Mouse (Mus musculus) fat pad, adult 2 months (tissue): Measurements from ENCODE around the gene Tkfc.

Experiments
- DNase-seq: peaks from one replicate; pipeline ENCODE4 v3.0.0-alpha.2; 2011; ENCODE audit warnings: low read depth, low spot score; ENCODE audit errors: extremely low read depth

Tkfc gene

DNA sequence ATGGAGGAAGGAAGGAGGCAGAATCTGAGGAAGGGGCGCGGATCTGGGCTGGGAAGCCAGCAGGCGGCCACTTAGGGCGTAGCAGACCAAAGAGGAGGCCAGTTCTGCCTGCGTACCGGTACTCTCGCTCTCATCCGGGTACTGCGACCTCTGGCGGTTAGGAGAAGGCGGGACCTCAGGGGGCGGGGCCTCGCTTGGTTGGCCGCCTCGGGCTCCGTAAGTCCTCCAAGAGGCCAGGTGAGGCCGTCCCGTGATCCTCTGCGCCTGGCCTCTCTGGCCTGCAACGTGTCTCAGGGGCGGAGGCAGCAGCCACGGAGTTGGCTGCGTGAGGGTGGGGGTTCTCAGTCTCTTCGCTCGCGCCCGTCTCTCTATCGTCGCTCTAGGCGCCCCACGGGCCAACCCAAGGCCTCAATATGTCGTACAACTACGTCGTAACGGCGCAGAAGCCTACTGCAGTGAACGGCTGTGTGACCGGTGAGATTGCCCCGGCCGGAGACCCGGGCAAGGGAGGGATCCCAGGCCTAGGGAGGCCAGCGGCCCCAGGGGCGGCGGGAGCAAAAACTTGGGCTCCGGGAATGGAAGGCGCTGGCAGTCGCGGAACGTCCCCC lies at the start of gene Tkfc, which contains the start of gene Ddb1:
Tkfc (minus strand) TSS at position 362 of the 608 bp plus-strand sequence.
Ddb1 (plus strand) TSS at position 35 of the 608 bp plus-strand sequence.
- DNase-seq = no peak

DNA sequence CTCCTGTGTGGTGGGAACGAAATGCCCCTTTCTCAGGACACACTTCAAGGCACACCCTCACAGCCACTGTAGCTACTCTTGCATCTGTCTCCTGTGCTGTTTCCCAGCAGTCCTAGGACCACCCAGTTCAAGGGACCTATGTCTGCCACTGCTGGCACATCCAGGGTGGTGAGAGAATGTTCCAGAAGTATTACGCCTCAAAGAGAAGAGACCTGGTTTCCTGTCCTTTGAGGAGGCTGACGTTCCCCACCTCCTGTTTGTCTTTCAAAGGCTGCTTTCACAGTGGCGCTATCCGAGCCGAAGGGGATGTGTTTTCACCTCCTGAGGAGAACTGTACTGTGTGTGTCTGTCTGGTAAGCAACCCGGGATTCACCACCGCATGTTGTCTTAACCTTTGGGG lies 42.7 kb upstream of the Tkfc start:
- no peak for DNase-seq

- no peak for DNase-seq
These were observed 40.2 kb upstream of the Tkfc start for GRCm38 (mm10) chr19:10645616-10646015.

GRCm38 (mm10) chr19:10640589-10641378 lies 35.3 kb upstream of the Tkfc start:
- no peak for DNase-seq

DNA sequence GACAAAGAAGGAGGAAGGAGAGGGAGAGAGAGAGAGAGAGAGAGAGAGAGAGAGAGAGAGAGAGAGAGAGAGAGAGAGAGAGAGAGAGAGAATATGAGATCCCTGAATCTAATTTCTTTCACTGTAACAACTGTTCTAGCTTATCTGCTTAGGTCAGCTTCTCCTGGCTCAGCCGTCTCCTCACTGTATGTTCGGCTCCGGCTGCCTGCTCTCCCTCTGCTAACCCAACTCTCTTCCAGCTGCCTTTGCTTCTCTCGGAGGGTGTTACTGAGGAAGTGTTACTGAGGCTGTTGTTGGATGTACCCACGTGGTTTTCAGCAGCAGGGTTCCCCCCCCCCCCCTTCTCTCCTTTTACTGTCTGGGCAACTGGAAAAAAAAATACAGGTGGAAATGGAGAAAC lies 34.6 kb upstream of the Tkfc start:
- no peak for DNase-seq

DNA sequence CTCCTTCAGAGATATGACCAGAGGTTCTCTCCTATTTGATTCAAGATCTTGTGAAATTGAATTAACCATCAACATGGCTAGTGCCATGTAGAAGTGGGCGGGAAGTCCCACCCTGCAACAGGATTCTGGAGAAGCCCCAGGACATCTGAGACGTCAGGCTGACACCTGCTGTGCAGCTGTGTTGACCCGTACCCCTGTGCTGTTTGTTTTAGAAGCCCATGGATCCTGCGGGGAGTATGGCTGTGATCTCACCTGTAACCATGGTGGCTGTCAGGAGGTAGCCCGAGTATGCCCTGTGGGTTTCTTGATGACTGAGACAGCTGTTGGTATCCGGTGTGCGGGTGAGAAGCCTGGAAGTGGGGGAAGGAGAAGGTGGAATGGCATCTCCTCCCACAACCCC lies 32.4 kb upstream of the Tkfc start:
- DNase-seq = no peak

DNA sequence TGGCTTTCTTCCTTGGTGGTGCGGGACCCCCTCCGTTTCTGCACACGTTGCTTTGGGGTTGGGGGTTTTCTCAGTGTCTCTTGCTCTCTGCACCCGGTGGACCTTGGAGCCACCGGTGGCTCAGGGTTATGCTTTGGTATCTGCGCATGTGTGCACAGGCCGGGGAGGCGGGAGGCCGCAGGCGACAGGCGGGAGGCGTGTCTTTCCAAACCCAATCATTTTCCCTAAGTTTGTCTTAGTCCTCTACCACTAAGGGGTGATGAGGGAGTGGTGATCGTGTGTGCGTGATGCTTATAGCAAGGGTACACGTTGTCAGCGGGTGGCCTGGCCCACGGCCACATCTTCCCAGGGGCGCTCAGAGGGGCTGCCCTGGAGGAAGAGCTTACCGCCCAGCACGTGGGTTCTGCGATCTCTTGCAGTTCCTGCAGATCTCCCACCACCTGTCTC lies 29.4 kb upstream of the Tkfc start:
- no peak for DNase-seq

- DNase-seq = no peak
These were observed 28.8 kb upstream of the Tkfc start, which contains the start of gene Vwce for GRCm38 (mm10) chr19:10634106-10634871. TSS of gene Vwce (plus strand) at chr19:10634213.

GRCm38 (mm10) chr19:10608573-10609240 lies 3.3 kb upstream of the Tkfc start:
- no peak for DNase-seq

DNA sequence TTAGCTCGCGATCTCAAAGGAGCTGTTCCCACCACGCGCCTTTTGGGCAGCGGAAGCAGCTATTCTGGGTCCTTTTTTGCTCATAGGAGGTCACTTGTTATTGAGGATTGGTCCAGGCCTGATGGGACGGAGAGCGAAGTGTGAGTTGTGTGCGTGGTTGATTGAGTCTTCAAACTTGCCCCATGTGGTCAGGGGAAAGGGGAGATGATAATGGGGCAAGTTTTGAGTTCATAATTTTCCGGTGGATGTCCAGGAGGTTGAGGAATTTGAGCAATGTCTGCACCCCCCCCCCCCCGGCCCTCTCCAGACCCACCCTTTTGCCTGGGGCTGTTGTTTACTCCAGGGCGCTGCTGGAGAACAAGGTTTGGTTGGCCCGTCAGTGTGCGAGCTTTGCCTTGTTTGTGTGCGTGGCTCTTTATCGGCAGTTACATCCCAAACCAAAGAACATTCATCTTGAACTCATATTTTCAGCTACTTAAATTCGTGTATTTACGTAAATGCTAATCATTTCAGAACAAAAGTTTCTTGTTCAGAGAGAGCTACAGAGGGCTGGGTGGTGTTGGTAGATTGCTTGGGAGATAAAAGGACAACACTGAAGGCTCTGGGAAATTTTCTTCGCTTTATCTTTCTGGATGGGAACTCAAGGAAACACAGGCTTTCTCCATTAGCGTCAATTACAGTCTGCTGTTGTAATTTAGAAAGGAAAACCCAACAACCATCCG lies 608 bp upstream of the Tkfc start:
- DNase-seq = no peak

- no peak for DNase-seq
These were observed 920 bp downstream of the Tkfc start for GRCm38 (mm10) chr19:10604534-10604933.

- DNase-seq = peak; percentile 61
These were observed 1.6 kb downstream of the Tkfc start for GRCm38 (mm10) chr19:10603660-10604523.

GRCm38 (mm10) chr19:10602787-10603186 lies 2.7 kb downstream of the Tkfc start:
- DNase-seq = no peak

DNA sequence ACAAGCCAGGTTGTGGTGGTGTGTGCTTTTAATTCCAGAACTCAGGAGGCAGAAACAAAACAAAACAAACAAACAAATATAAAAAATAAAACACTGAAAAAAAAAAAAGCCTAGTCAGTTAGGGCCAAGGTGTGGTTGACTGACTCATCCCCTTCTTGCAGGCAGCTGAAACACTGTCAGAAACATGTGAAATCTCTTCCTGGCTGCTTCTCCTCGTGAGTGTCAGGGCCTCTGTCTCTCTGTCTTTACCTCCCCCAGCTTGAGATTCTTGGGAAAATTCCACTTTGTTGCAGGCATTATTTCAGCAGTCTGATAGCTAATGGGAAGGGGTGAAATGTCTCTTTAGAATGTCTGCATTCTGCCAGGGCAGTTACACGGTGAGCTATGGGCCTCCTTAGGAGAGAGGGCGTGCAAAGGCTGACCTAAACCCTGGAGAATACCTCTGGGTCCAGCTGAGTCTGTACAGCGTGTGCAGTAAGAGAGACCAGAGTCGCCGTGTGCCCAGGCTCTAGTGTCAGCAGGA lies 3.1 kb downstream of the Tkfc start:
- DNase-seq = no peak

DNA sequence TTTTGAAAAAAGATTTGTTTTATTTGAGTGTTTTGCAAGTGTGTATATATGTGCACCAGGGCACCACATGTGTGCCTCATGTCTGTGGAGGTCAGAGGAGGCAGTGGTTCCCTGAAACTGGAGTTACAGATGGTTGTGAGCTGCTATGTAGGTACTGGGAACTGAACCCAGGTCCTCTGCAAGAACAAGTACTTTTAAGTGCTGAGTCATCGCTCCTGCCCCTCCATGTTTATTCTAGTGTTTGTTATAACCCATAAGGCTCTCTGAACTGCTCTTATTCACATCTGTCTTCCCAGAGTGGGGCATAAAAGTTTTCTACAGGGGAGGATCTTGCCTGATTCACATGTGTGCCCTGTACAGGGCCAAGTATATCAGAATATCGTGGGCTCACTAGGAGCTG lies 5.8 kb downstream of the Tkfc start:
- no peak for DNase-seq

DNA sequence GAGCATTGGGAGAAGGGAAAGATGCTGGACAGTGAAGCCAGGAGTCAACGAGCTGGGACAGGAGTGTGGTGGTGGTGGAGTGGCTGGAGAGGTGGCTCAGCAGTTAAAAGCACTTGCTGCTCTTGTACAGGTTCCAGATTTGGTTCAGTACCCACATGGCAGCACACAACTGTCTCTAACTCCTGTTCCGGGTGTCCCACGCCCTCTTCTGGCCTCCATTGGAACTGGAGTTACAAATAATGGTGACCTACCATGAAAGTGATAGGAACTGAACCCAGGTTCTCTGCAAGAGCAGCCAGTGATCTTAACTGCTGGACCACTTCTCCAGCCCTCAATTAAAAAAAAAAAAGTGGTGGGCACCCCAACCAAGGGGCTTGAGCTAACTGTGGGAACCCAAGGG lies 7.3 kb downstream of the Tkfc start:
- no peak for DNase-seq

- no peak for DNase-seq
These were observed 13.6 kb downstream of the Tkfc start for GRCm38 (mm10) chr19:10591659-10592377.

DNA sequence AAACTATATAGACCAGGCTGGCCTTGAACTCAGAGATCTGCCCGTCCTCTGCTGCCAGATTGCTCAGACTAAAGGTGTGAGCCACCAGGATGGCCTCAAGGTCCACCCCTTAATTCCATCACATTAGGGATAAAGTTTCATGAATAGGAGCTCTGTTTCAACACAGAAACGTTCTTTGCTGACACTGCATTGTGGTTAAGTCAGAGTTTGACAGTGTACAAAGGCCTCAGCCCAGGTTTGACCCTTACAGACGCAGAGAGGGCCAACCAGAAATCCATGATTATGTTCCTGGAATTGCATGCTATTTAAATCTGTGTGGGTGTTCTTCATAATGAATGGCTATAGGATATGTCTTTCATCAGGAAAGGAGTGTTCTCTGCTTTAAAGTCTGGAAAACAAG lies 15.2 kb downstream of the Tkfc start:
- DNase-seq = no peak
